Mouse (Mus musculus) kidney, postnatal 25 days (tissue): Measurements from ENCODE around the gene Hsd3b2.
"Not testable (repeated sequence)": the region's sequence is repeated elsewhere in the genome, so short reads cannot be mapped to it uniquely, and the experiment has no call there.

Experiments used
- DNase-seq, 2 experiments: peaks; one replicate each; pipeline ENCODE4 v3.0.0; 2021; ENCODE audit warnings: mixed read lengths in 2 of 2

The Hsd3b2 gene

GRCm38 (mm10) chr3:98724376-98724775 is at the start of gene Hsd3b2:
Hsd3b2 (minus strand) TSS chr3:98724543.
- DNase-seq = peak in 1 of 2 experiments; percentile 55

DNA sequence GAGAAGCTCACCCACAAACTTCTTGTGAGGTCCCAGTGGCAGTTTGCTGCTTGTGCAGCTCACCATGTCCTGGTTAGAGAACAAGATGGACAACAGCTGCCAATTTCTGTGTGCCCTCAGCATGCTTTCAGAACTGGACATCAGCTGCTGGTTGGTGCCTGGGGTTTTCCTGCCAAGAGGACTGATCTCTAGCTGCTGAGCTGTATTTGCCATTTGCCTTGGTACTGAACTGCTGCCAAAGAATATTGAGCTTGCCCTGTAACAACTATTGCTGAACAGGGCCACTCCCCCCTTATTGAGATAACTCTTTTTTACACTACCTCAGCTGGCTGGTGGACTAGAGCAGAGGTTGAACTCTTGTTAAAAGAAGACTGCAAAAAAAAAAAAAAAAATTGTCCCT is 39.8 kb upstream of the Hsd3b2 start:
- peak in 1 of 2 experiments; percentile 30 for DNase-seq

DNA sequence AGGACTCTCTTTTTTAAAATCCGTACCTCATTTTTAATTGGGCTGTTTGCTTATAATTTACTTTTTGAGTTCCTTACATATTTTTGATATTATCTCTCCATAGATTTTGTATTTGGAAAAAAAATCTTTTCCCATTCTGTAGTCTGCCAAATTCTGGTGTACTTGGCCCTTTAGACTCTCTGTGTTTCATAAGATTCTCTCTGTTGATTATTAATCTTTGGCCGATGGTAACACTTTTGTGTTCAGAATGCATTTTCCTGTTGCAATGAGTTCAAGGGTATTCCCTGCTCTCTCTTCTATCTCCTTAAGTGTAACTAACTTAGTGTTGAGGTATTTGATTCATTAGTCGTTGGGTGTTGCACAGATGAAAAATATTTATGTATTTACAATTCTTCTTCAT is 32.5 kb upstream of the Hsd3b2 start:
- no peak for DNase-seq

GRCm38 (mm10) chr3:98752171-98752570 is 27.8 kb upstream of the Hsd3b2 start:
- DNase-seq = no peak

GRCm38 (mm10) chr3:98741043-98741442 is 16.7 kb upstream of the Hsd3b2 start:
- not testable (repeated sequence) for DNase-seq

DNA sequence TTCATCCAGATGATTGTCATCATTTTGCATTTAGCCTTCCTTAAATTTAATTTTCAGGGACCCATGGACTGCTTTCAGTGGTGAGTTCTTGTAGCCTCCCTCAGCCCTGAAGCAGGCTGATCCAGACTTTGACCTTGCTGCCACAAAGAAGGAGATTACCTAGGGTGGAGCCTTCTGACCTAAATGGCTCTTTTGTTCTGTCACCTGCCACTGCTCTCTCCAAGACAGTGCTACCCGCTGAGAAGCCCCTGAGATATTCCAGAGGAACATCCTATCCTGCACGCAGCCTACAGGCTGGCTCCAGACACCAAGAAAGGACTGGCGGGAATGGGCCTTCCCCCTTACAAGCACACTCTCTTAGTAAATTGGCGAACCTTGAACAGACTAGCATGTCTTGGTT is 10.0 kb upstream of the Hsd3b2 start:
- DNase-seq = peak in 1 of 2 experiments; percentile 21

DNA sequence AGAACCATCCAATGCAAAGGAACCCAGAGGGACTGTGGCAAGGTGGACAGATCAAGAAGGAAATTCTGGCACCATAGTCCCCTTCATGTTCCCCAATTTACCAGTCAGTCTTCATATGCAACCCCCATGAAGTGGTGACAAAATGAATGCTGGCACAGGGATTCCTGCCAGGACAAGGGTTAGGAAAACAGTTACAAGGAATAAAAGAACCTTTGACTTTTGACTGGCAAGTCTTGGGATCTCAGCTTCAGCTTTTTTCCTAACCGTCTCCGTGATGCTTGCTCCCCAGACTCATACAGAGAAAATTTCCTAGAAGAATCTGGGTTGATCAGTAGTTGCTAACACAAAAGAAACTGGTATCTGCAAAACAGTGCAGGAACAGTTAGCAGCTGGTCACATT is 9.4 kb upstream of the Hsd3b2 start:
- peak in 1 of 2 experiments; percentile 19 for DNase-seq

- peak; percentile 53 to 59 for DNase-seq
Measured at GRCm38 (mm10) chr3:98726281-98726680, 1.9 kb upstream of the Hsd3b2 start.

DNA sequence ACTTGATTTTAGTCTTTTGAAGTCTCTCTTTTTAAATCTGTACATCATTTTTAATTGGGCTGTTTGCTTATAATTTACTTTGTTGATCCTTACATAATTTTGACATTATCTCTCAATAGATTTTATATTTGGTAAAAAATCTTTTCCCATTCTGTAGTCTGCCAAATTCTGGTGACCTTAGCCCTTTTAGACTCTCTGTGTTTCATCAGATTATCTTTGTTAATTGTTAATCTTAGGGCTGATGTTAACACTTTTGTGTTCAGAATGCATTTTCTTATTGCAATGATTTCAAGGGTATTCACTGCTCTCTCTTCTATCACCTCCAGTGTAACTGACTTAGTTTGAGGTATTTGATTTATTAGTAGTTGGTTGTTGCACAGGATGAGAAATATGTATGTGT is 3.6 kb downstream of the Hsd3b2 start:
- no peak for DNase-seq

- no peak for DNase-seq
Measured at GRCm38 (mm10) chr3:98682401-98682800, 41.9 kb downstream of the Hsd3b2 start.

GRCm38 (mm10) chr3:98680786-98681185 is 43.6 kb downstream of the Hsd3b2 start:
- DNase-seq = peak; percentile 46 to 77
